Mouse (Mus musculus): ENCODE data around the gene Stx12.

The Stx12 gene

GRCm38 (mm10) chr4:132864856-132865255 lies 19.5 kb downstream of the Stx12 start:
- DNase-seq (ENCODE audit: low read depth, low spot score): no peak

GRCm38 (mm10) chr4:132863012-132863411 lies 21.3 kb downstream of the Stx12 start:
- DNase-seq (ENCODE audit: low read depth, low spot score): no peak

GRCm38 (mm10) chr4:132860880-132861279 lies 23.4 kb downstream of the Stx12 start:
- DNase-seq (ENCODE audit: low read depth, low spot score): no peak

GRCm38 (mm10) chr4:132843705-132844071 lies 40.6 kb downstream of the Stx12 start:
- DNase-seq (ENCODE audit: low read depth, low spot score): no peak

- peak; percentile 100 for DNase-seq (ENCODE audit: low read depth, low spot score)
Observed at GRCm38 (mm10) chr4:132842970-132843704, 41.2 kb downstream of the Stx12 start, which contains the start of gene Ppp1r8. Ppp1r8 (minus strand) TSS chr4:132843169.

GRCm38 (mm10) chr4:132842281-132842906 lies 41.9 kb downstream of the Stx12 start:
- DNase-seq (ENCODE audit: low read depth, low spot score): peak; percentile 6

- DNase-seq (ENCODE audit: low read depth, low spot score): no peak
Observed at GRCm38 (mm10) chr4:132841493-132841892, 42.8 kb downstream of the Stx12 start.

GRCm38 (mm10) chr4:132823614-132824366 lies 60.5 kb downstream of the Stx12 start:
- DNase-seq (ENCODE audit: low read depth, low spot score): peak; percentile 57

- DNase-seq (ENCODE audit: low read depth, low spot score): no peak
Observed at GRCm38 (mm10) chr4:132818442-132818841, 65.9 kb downstream of the Stx12 start.

GRCm38 (mm10) chr4:132816855-132817254 lies 67.5 kb downstream of the Stx12 start:
- DNase-seq (ENCODE audit: low read depth, low spot score): no peak

- no peak for DNase-seq (ENCODE audit: low read depth, low spot score)
Observed at GRCm38 (mm10) chr4:132816404-132816803, 67.9 kb downstream of the Stx12 start.

- DNase-seq (ENCODE audit: low read depth, low spot score): no peak
Observed at GRCm38 (mm10) chr4:132809621-132810020, 74.7 kb downstream of the Stx12 start.

GRCm38 (mm10) chr4:132807771-132808641 lies 76.3 kb downstream of the Stx12 start:
- DNase-seq (ENCODE audit: low read depth, low spot score): no peak

- DNase-seq (ENCODE audit: low read depth, low spot score): no peak
Observed at GRCm38 (mm10) chr4:132806620-132807191, 77.6 kb downstream of the Stx12 start.

GRCm38 (mm10) chr4:132805599-132806197 lies 78.6 kb downstream of the Stx12 start:
- DNase-seq (ENCODE audit: low read depth, low spot score): no peak

GRCm38 (mm10) chr4:132805146-132805545 lies 79.2 kb downstream of the Stx12 start:
- DNase-seq (ENCODE audit: low read depth, low spot score): no peak

GRCm38 (mm10) chr4:132804331-132804730 lies 80.0 kb downstream of the Stx12 start:
- no peak for DNase-seq (ENCODE audit: low read depth, low spot score)

- DNase-seq (ENCODE audit: low read depth, low spot score): no peak
Observed at GRCm38 (mm10) chr4:132803876-132804275, 80.4 kb downstream of the Stx12 start.

Data from forelimb bud, embryonic 11.5 days (tissue).